Mouse (Mus musculus): ENCODE data around the gene Zswim5. TPM values are rescaled to one million over a fixed set of nuclear protein-coding genes. Genes with fewer than 3 reads are reported as not detected.

Gene Zswim5
- polyA plus RNA-seq, 1 experiment, result 0.20 TPM

- Histone ChIP-seq H3K27ac (ENCODE audit: control insufficient read depth, insufficient read depth, low read length) (no peak overlapping the region), H3K4me3 (ENCODE audit: control insufficient read depth, insufficient read depth, low read length) (no peak overlapping the region), H3K27me3 (ENCODE audit: control insufficient read depth, insufficient read depth, low read length) (no peaks in the 10 kb centered on the region; the same call in 1 of the 2 replicates), H3K4me1 (replicated peaks; ENCODE audit: control insufficient read depth, insufficient read depth, low read length) (no peaks in the 10 kb centered on the region), H3K36me3 (ENCODE audit: control insufficient read depth, insufficient read depth, low read length) (no peaks in the 10 kb centered on the region)
- TF ChIP-seq CTCF (IDR thresholded peaks at IDR 0.05; ENCODE audit: borderline replicate concordance, control insufficient read depth, extremely low read depth, insufficient read depth, low read length, poor library complexity), result no peak
- TF ChIP-seq POLR2A (IDR thresholded peaks at IDR 0.05; ENCODE audit: control insufficient read depth, extremely low read depth, insufficient read depth, low read length, poor library complexity), result no peak
- no peak for DNase-seq
- 56% methylated on average over 3 of the region's 3 CpGs for WGBS
Observed at GRCm38 (mm10) chr4:116869898-116870297, 7.3 kb upstream of the Zswim5 start.

- Histone ChIP-seq H3K27me3 (ENCODE audit: control insufficient read depth, insufficient read depth, low read length) (peaks cover 3% of the 10 kb centered on the region), H3K27ac (ENCODE audit: control insufficient read depth, insufficient read depth, low read length) (no peak overlapping the region), H3K36me3 (ENCODE audit: control insufficient read depth, insufficient read depth, low read length) (no peaks in the 10 kb centered on the region), H3K4me3 (ENCODE audit: control insufficient read depth, insufficient read depth, low read length) (no peak overlapping the region), H3K4me1 (replicated peaks; ENCODE audit: control insufficient read depth, insufficient read depth, low read length) (peaks cover 7% of the 10 kb centered on the region)
- TF ChIP-seq POLR2A (IDR thresholded peaks at IDR 0.05; ENCODE audit: control insufficient read depth, extremely low read depth, insufficient read depth, low read length, poor library complexity), result no peak
- no peak for TF ChIP-seq CTCF (IDR thresholded peaks at IDR 0.05; ENCODE audit: borderline replicate concordance, control insufficient read depth, extremely low read depth, insufficient read depth, low read length, poor library complexity)
- no peak for DNase-seq
- WGBS, result 90% methylated on average over 4 of the region's 4 CpGs
Observed at GRCm38 (mm10) chr4:116874595-116874994, 2.6 kb upstream of the Zswim5 start.

GRCm38 (mm10) chr4:116876630-116876994 lies 564 bp upstream of the Zswim5 start:
- peak overlapping the region; percentile 46 for H3K4me3 ChIP-seq (ENCODE audit: control insufficient read depth, insufficient read depth, low read length)
- H3K36me3 ChIP-seq (ENCODE audit: control insufficient read depth, insufficient read depth, low read length), result no peaks in the 10 kb centered on the region
- no peak for TF ChIP-seq POLR2A (IDR thresholded peaks at IDR 0.05; ENCODE audit: control insufficient read depth, extremely low read depth, insufficient read depth, low read length, poor library complexity)
- H3K4me1 ChIP-seq (replicated peaks; ENCODE audit: control insufficient read depth, insufficient read depth, low read length), result peaks cover 7% of the 10 kb centered on the region
- no peak overlapping the region for H3K27ac ChIP-seq (ENCODE audit: control insufficient read depth, insufficient read depth, low read length)
- 2% methylated on average over 15 of the region's 15 CpGs for WGBS
- H3K27me3 ChIP-seq (ENCODE audit: control insufficient read depth, insufficient read depth, low read length), result peaks cover 3% of the 10 kb centered on the region
- DNase-seq, result peak; percentile 6

- Histone ChIP-seq H3K27ac (ENCODE audit: control insufficient read depth, insufficient read depth, low read length) (no peak overlapping the region), H3K4me1 (replicated peaks; ENCODE audit: control insufficient read depth, insufficient read depth, low read length) (peaks cover 7% of the 10 kb centered on the region)
- WGBS, result 2% methylated on average over 52 of the region's 57 CpGs
Observed at GRCm38 (mm10) chr4:116877729-116878321, 649 bp downstream of the Zswim5 start.

GRCm38 (mm10) chr4:116878491-116878890 lies 1.3 kb downstream of the Zswim5 start:
- H3K4me1 ChIP-seq (replicated peaks; ENCODE audit: control insufficient read depth, insufficient read depth, low read length), result peaks cover 7% of the 10 kb centered on the region
- H3K27ac ChIP-seq (ENCODE audit: control insufficient read depth, insufficient read depth, low read length), result no peak overlapping the region
- TF ChIP-seq CTCF (IDR thresholded peaks at IDR 0.05; ENCODE audit: borderline replicate concordance, control insufficient read depth, extremely low read depth, insufficient read depth, low read length, poor library complexity) (no peak), POLR2A (IDR thresholded peaks at IDR 0.05; ENCODE audit: control insufficient read depth, extremely low read depth, insufficient read depth, low read length, poor library complexity) (no peak)
- DNase-seq, result no peak
- H3K27me3 ChIP-seq (ENCODE audit: control insufficient read depth, insufficient read depth, low read length), result peaks cover 3% of the 10 kb centered on the region
- WGBS, result 10% methylated on average over 11 of the region's 11 CpGs
- no peaks in the 10 kb centered on the region for H3K36me3 ChIP-seq (ENCODE audit: control insufficient read depth, insufficient read depth, low read length)
- H3K4me3 ChIP-seq (ENCODE audit: control insufficient read depth, insufficient read depth, low read length), result no peak overlapping the region

More at GRCm38 (mm10) chr4:116877729-116878321, 649 bp downstream of the Zswim5 start:
- peak; percentile 4 for DNase-seq
- no peak for TF ChIP-seq POLR2A (IDR thresholded peaks at IDR 0.05; ENCODE audit: control insufficient read depth, extremely low read depth, insufficient read depth, low read length, poor library complexity)
- TF ChIP-seq CTCF (IDR thresholded peaks at IDR 0.05; ENCODE audit: borderline replicate concordance, control insufficient read depth, extremely low read depth, insufficient read depth, low read length, poor library complexity), result no peak
- Histone ChIP-seq H3K36me3 (ENCODE audit: control insufficient read depth, insufficient read depth, low read length) (no peaks in the 10 kb centered on the region), H3K27me3 (ENCODE audit: control insufficient read depth, insufficient read depth, low read length) (peaks cover 3% of the 10 kb centered on the region), H3K4me3 (ENCODE audit: control insufficient read depth, insufficient read depth, low read length) (peak overlapping the region; percentile 46)

GRCm38 (mm10) chr4:116882679-116883078 lies 5.5 kb downstream of the Zswim5 start:
- DNase-seq, result no peak
- Histone ChIP-seq H3K27me3 (ENCODE audit: control insufficient read depth, insufficient read depth, low read length) (peaks cover 3% of the 10 kb centered on the region), H3K36me3 (ENCODE audit: control insufficient read depth, insufficient read depth, low read length) (no peaks in the 10 kb centered on the region), H3K27ac (ENCODE audit: control insufficient read depth, insufficient read depth, low read length) (no peak overlapping the region), H3K4me1 (replicated peaks; ENCODE audit: control insufficient read depth, insufficient read depth, low read length) (no peaks in the 10 kb centered on the region; the same call in 1 of the 2 replicates), H3K4me3 (ENCODE audit: control insufficient read depth, insufficient read depth, low read length) (no peak overlapping the region)
- TF ChIP-seq POLR2A (IDR thresholded peaks at IDR 0.05; ENCODE audit: control insufficient read depth, extremely low read depth, insufficient read depth, low read length, poor library complexity) (no peak), CTCF (IDR thresholded peaks at IDR 0.05; ENCODE audit: borderline replicate concordance, control insufficient read depth, extremely low read depth, insufficient read depth, low read length, poor library complexity) (no peak)

Data from thymus, adult 2 months (tissue).